Mouse (Mus musculus) inflammation-experienced regulatory T-cells (primary cell): ENCODE measurements around the gene Sgk2. TPM values are rescaled to one million over a fixed set of nuclear protein-coding genes. Genes with fewer than 3 reads are reported as not detected.

Source experiments
- polyA plus RNA-seq, 2 experiments: library from polyadenylated mRNA; unstranded; fragments of 100-300 nt; shearing (Covaris generic); gene quantifications; one replicate each; pipeline ENCODE4 v1.2.1; 2017

Sgk2 gene
- polyA plus RNA-seq = 1 to 10 TPM in 1 of 2 experiments, not detected in 1; 1.1 TPM

DNA sequence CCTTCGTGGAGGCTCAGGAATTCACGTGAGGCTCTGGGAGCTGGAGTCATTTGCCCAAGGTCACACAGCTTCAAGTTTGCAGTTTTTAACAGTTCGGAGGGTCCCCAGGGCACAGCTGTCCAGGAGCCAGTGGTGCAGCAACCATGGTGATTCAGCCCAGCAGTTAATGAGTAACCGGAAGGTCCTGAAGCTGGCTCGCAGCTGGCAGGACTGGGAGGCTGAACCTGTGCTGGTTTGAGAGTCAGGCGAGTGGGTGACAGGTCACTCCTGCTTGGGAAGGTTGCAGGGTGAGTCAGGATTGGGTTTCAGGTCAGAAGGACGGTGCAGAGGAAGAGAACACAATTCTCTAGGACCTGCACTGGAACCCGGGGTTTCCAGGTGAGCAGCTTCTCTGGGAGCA is at the start of gene Sgk2:
TSS of gene Sgk2 (plus strand) at position 113 of the 400 bp plus-strand sequence.

DNA sequence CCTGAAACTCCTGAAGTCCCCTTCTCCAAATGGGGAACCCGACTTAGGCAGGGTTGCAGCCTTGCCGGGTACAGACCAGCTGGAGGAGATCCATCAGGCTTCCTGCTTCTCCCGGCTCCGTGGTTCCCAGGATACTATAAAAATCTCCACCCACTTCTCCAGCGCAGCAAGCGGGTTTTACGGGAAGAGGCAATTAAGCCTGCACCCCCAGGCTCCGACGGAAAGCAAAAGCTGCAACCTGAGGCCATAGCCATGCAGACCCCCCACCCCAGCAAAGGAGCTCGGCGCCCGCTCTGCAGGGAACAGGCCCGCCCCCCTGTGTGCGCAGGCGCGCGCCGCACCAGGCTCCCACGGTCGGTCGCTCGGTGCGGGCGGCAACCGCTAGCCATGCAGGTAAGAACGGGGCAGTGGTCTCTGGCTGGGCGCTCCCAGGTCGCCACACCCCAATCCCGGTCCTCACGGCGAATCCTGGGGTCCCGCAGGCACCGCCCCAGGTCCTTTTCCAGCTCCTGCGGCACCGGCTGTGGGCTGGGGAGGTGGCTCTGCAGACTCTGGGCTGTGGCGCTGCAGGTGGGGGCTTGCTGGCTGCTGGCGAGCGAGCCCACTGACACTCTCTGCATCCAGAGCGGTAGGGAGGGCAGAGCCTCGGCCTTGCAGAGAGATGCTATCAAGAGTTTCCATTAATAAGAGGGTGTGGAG is 43.8 kb upstream of the Sgk2 start, which contains the start of gene L3mbtl1:
TSS of gene L3mbtl1 (plus strand) at position 325 of the 699 bp plus-strand sequence.

DNA sequence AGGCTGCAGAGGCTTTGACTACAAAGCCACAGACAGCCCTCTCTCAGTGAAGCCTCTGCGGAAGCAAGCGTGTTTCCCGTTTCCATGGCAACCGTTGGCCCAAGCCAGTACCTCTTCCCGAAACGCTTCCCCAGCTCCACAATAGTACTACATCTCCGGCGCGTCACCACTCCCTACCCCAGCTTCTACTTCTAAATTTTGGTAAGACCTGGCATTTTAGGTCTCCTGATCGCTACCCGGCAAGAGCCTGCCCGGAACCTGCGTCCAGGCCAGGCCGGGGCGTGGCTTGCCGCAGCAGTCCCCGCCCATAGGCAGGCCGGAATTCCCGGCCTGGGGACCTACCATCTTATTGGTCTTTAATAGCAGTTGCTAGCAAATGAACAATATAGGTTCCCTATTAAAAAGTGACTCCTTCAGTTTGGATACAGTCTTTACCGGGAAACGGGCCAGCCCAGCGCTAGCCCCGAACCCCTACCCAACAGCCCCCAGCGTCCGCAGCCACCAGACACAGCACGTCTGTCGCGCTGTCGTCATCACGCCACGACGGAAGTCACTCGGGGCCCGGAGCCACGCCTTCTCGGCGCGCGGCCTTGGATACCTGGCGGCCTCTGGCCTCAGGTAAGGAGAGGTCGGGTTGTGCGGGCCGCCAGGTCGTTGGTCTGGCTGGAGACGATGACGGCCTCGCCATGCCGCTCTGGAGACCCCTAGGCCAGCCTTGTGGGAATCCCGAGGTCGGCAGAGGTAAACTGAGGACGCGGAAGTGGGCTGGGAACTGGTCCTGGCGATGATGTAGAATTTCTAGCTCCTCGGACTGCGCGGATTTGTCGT is 30.0 kb downstream of the Sgk2 start, which contains the start of gene Ift52:
TSS of gene Ift52 (plus strand) at position 439 of the 828 bp plus-strand sequence.

DNA sequence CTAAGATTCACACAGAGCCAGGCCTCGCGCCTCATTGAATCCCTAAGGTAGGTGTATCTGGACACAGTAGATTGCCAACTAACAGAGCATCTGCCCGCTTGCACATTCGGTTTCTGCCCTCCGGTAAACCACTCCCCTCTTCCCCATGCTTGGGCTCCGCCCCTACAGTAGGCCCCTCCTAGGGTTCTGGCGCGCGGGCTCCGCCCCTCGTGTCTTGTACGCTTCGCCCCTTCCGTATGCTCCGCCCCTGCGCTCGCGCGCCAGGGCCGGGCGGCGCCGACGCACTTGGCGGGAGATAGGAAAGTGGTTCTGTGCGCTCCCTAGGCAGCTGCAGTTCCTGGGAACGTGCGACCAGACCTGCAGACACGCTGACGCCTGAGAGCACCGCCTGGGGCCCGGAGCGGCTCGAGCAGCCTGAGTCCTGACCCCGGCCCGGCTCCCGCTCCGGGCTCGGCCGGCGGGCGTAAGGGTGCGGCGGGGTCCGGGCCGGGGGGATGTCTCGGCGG is 67.3 kb downstream of the Sgk2 start, which contains the start of gene Mybl2:
TSS of gene Mybl2 (plus strand) at position 353 of the 506 bp plus-strand sequence.

Other genes with a start within 250 kb of the Sgk2 start
- 100 to 1,000 TPM; 113 to 132 TPM for gene Srsf6, start 55.8 kb upstream of the Sgk2 start, polyA plus RNA-seq
- gene L3mbtl1, start 43.9 kb upstream of the Sgk2 start, polyA plus RNA-seq = 1 to 10 TPM in 1 of 2 experiments, not detected in 1; 2.2 TPM
- 10 to 100 TPM; 49.3 to 54.5 TPM for gene Ift52, start 30.0 kb downstream of the Sgk2 start, polyA plus RNA-seq
- 1 to 10 TPM; 3.2 to 6.0 TPM for gene Mybl2, start 67.4 kb downstream of the Sgk2 start, polyA plus RNA-seq
- not detected for gene Gtsf1l, start 100.5 kb downstream of the Sgk2 start, polyA plus RNA-seq
- gene Tox2, start 215.8 kb downstream of the Sgk2 start, polyA plus RNA-seq = 10 to 100 TPM in 1 of 2 experiments, 1 to 10 TPM in 1; 2.6 to 47.8 TPM